Mouse (Mus musculus): ENCODE measurements at regions not wholly inside any gene's neighbourhood (a gene's known extent, or its start where the extent isn't known, plus 50 kb on each side); places are given as distances from the start of the nearest gene placed in this dataset.

DNA sequence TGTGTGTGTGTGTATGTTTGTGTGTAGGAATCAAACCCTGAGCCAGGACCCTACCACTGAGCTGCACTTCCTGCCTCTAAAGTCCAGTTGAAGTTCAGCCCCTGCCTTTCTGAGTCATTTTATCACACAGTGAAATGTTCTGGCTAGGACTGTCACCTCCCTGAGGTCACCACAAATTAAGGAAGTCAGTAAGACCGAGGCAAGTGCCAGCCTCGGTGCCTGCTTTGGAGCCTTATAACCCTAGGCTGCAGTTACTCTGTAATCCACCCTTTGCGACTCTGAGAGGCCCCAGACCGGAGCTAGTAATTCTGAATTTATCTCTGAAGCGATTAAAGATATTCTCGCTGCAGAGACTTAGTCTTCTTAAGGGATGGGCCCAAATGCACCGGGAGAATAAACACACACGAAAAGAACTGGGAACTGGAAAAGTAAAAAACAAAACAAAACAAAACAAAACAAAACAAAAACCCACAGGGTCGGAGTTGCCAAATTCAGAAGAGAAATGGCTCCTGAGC is 118.8 kb upstream of the Hes1 start:
- no peaks in the 10 kb centered on the region for H3K9me3 ChIP-seq (replicated peaks)
- WGBS = 6% methylated on average over 9 of the region's 9 CpGs
- H3K27ac ChIP-seq (replicated peaks) = peak overlapping the region; percentile 70; the same call in 1 of the 2 replicates
- H3K4me1 ChIP-seq = peaks cover 22% of the 10 kb centered on the region
- no peak; the same call in 1 of the 2 replicates for ATAC-seq (ENCODE audit: low FRiP score)
- H3K36me3 ChIP-seq = no peaks in the 10 kb centered on the region
- H3K4me2 ChIP-seq = peak overlapping the region; percentile 83
- peak overlapping the region; percentile 39 for H3K4me3 ChIP-seq (replicated peaks)
- peaks cover 6% of the 10 kb centered on the region; the same call in 1 of the 2 replicates for H3K27me3 ChIP-seq (replicated peaks)
- peak overlapping the region; percentile 48; the same call in 1 of the 2 replicates for H3K9ac ChIP-seq (replicated peaks)

GRCm38 (mm10) chr16:29945891-29946598 is 118.1 kb upstream of the Hes1 start:
- H3K27me3 ChIP-seq (replicated peaks) = peaks cover 6% of the 10 kb centered on the region; the same call in 1 of the 2 replicates
- peak overlapping the region; percentile 48; the same call in 1 of the 2 replicates for H3K9ac ChIP-seq (replicated peaks)
- peak overlapping the region; percentile 70; the same call in 1 of the 2 replicates for H3K27ac ChIP-seq (replicated peaks)
- no peaks in the 10 kb centered on the region for H3K9me3 ChIP-seq (replicated peaks)
- peak; percentile 69 for ATAC-seq (ENCODE audit: low FRiP score)
- H3K4me3 ChIP-seq (replicated peaks) = peak overlapping the region; percentile 39
- 2% methylated on average over 39 of the region's 39 CpGs for WGBS
- H3K4me2 ChIP-seq = peak overlapping the region; percentile 83
- peaks cover 28% of the 10 kb centered on the region for H3K4me1 ChIP-seq
- H3K36me3 ChIP-seq = no peaks in the 10 kb centered on the region

GRCm38 (mm10) chr16:29946966-29947365 is 117.2 kb upstream of the Hes1 start:
- Histone ChIP-seq H3K4me1 (peaks cover 30% of the 10 kb centered on the region), H3K9me3 (replicated peaks) (no peaks in the 10 kb centered on the region), H3K27ac (replicated peaks) (no peak overlapping the region), H3K4me2 (no peak overlapping the region), H3K9ac (replicated peaks) (no peak overlapping the region), H3K4me3 (replicated peaks) (no peak overlapping the region), H3K36me3 (no peaks in the 10 kb centered on the region), H3K27me3 (replicated peaks) (peaks cover 6% of the 10 kb centered on the region; the same call in 1 of the 2 replicates)
- ATAC-seq (ENCODE audit: low FRiP score) = no peak
- 84% methylated on average over 5 of the region's 5 CpGs for WGBS

DNA sequence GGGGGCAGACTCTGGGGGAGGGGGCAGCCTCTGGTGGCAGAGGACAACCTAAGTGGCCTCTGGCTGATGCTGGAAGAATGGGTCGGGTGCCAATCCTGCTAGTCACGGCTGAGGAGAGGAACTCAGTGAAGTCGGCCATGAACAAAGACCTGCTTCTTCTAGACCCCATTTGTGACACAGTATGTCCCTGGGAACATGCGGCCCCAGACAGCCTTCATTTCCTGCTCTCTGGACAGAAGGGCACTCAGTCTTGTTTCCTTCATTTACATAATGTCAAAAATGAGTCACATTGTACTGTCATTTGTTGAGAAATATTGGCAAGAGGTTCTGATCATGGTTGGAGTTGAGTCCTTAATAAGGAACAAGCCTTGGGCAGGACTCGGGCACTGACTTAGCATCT is 116.5 kb upstream of the Hes1 start:
- 79% methylated on average over 5 of the region's 5 CpGs for WGBS

DNA sequence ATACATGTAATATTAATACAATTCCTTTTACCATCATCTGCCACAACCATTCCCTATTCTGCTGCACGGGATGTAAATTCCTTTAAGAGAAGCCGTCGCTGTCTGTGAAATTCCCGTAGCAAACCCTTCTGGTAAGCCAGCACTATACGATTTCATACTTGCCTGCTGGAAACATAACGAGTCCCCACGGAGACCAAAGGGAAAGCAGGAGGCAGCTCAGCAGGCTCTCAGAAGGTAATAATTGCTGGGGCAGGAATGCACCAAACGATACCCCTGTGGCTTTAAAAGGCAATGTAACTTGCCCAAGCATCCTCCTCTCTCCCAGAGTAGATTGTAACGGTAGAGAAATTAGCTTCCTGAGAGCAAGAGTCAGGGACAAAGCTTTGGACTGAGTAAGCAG is 114.0 kb upstream of the Hes1 start:
- peaks cover 30% of the 10 kb centered on the region for H3K4me1 ChIP-seq
- 0 out of 2 replicates have a peak, but pooled peaks cover 3% of the 10 kb centered on the region for H3K27me3 ChIP-seq (replicated peaks)
- H3K4me2 ChIP-seq = peak overlapping the region; percentile 22
- H3K9me3 ChIP-seq (replicated peaks) = no peaks in the 10 kb centered on the region
- H3K27ac ChIP-seq (replicated peaks) = peak overlapping the region; percentile 48
- 0 out of 2 replicates have a peak overlapping the region, but pooled peaks have one; percentile 14 for H3K9ac ChIP-seq (replicated peaks)
- ATAC-seq (ENCODE audit: low FRiP score) = 0 out of 2 replicates have a peak, but pooled peaks have one; percentile 50
- H3K4me3 ChIP-seq (replicated peaks) = no peak overlapping the region
- 15% methylated on average over 9 of the region's 9 CpGs for WGBS
- no peaks in the 10 kb centered on the region for H3K36me3 ChIP-seq

More for the DNA sequence above, 116.5 kb upstream of the Hes1 start:
- Histone ChIP-seq H3K9me3 (replicated peaks) (no peaks in the 10 kb centered on the region), H3K4me2 (no peak overlapping the region), H3K9ac (replicated peaks) (no peak overlapping the region), H3K36me3 (no peaks in the 10 kb centered on the region), H3K27ac (replicated peaks) (no peak overlapping the region), H3K4me1 (peaks cover 30% of the 10 kb centered on the region), H3K4me3 (replicated peaks) (no peak overlapping the region), H3K27me3 (replicated peaks) (peaks cover 1% of the 10 kb centered on the region; the same call in 1 of the 2 replicates)
- ATAC-seq (ENCODE audit: low FRiP score) = no peak

DNA sequence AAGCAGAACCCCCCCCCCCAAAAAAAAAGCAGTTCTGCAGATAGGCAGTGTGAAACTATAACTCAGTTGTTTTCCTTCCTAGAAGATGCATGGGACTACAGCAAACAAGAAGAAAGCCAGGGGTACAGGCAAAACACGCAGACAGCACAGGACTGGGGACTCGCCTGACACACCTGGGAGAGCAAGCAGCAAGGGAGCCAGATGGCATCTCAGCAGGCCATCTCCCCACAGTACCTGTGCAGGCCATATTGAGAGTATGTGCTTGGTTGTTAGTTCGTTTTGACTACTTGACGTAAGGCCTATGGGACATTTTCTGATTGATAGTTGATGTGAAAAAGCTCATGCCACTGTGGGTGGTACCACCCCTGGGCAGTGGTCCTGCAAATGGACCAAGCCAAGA is 113.4 kb upstream of the Hes1 start:
- Histone ChIP-seq H3K9me3 (replicated peaks) (no peaks in the 10 kb centered on the region), H3K4me1 (peaks cover 24% of the 10 kb centered on the region), H3K27me3 (replicated peaks) (0 out of 2 replicates have a peak, but pooled peaks cover 3% of the 10 kb centered on the region), H3K9ac (replicated peaks) (no peak overlapping the region), H3K4me3 (replicated peaks) (no peak overlapping the region), H3K4me2 (no peak overlapping the region), H3K27ac (replicated peaks) (peak overlapping the region; percentile 48; the same call in 1 of the 2 replicates), H3K36me3 (no peaks in the 10 kb centered on the region)
- WGBS = 68% methylated on average over 4 of the region's 4 CpGs
- ATAC-seq (ENCODE audit: low FRiP score) = peak; percentile 42; the same call in 1 of the 2 replicates

GRCm38 (mm10) chr16:29954700-29955099 is 109.5 kb upstream of the Hes1 start:
- Histone ChIP-seq H3K9me3 (replicated peaks) (no peaks in the 10 kb centered on the region), H3K27me3 (replicated peaks) (0 out of 2 replicates have a peak, but pooled peaks cover 3% of the 10 kb centered on the region), H3K9ac (replicated peaks) (no peak overlapping the region), H3K4me1 (peaks cover 16% of the 10 kb centered on the region), H3K4me3 (replicated peaks) (no peak overlapping the region), H3K36me3 (no peaks in the 10 kb centered on the region), H3K27ac (replicated peaks) (no peak overlapping the region), H3K4me2 (no peak overlapping the region)
- ATAC-seq (ENCODE audit: low FRiP score) = no peak
- WGBS = 89% methylated on average over 10 of the region's 10 CpGs

GRCm38 (mm10) chr16:29956904-29957303 is 107.3 kb upstream of the Hes1 start:
- H3K9me3 ChIP-seq (replicated peaks) = no peaks in the 10 kb centered on the region
- no peaks in the 10 kb centered on the region for H3K36me3 ChIP-seq
- no peak overlapping the region for H3K9ac ChIP-seq (replicated peaks)
- H3K4me2 ChIP-seq = no peak overlapping the region
- no peak overlapping the region for H3K4me3 ChIP-seq (replicated peaks)
- no peak for ATAC-seq (ENCODE audit: low FRiP score)
- 53% methylated on average over 7 of the region's 7 CpGs for WGBS
- 0 out of 2 replicates have a peak, but pooled peaks cover 3% of the 10 kb centered on the region for H3K27me3 ChIP-seq (replicated peaks)
- H3K4me1 ChIP-seq = no peaks in the 10 kb centered on the region
- no peak overlapping the region for H3K27ac ChIP-seq (replicated peaks)

DNA sequence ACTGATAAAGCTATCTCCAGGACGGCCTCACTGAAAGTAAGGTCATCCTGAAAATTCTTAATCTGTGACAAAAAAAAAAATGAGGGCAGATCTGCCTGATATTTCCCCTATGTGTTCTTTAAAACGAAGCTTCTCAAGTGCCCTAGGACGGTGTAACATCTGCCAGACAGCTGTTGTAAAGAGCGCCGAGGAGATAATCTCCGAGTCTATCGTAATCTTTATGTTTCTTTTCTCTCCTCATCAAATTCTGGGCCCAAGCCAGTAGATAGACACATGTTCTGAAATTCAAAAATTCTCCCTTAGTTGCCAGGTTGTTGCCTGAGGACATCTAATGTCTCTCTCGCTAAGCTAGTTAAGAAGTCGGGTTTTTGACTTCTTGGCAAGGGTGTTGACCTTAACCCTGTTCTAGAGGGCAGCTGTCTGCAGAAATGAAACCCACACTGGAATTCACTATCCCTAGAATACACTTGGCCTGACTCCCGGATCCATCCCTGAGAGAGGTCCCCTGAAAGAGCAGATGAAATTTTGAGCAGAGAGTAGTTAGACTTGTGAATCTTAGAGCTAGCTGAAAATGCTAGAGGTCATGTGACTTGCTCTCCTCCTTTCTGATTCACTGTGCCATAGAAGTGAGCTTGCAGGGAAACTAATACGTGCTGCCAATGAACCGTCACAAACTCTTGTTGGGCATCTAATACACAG is 104.1 kb upstream of the Hes1 start:
- 83% methylated on average over 12 of the region's 12 CpGs for WGBS
- Histone ChIP-seq H3K27me3 (replicated peaks) (no peaks in the 10 kb centered on the region), H3K4me2 (no peak overlapping the region), H3K9ac (replicated peaks) (no peak overlapping the region), H3K4me1 (no peaks in the 10 kb centered on the region), H3K9me3 (replicated peaks) (no peaks in the 10 kb centered on the region), H3K4me3 (replicated peaks) (no peak overlapping the region), H3K36me3 (no peaks in the 10 kb centered on the region), H3K27ac (replicated peaks) (no peak overlapping the region)
- ATAC-seq (ENCODE audit: low FRiP score) = no peak

DNA sequence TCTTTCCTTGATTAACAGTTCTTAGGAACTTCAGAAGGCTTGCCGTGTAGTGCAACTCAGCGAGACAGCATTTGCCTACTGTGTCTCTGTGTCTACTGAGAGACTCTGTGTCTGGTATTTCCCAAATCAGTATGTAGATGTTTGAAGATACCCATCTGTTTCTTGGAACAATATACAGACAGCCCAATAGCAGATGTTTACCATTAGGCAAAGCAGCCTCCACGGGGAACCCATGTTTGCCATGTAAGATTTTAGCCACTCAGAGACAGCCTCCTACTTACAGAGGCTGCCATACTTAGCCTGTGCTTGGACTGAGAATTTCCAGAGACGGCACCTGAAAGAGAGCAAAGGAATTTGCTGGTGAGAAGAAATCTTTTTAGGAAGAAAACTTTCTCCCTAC is 100.9 kb upstream of the Hes1 start:
- no peak for ATAC-seq (ENCODE audit: low FRiP score)
- no peak overlapping the region for H3K4me2 ChIP-seq
- H3K4me1 ChIP-seq = no peaks in the 10 kb centered on the region
- WGBS = 76% methylated on average over 4 of the region's 4 CpGs
- no peaks in the 10 kb centered on the region for H3K9me3 ChIP-seq (replicated peaks)
- no peaks in the 10 kb centered on the region for H3K36me3 ChIP-seq
- no peaks in the 10 kb centered on the region for H3K27me3 ChIP-seq (replicated peaks)
- H3K9ac ChIP-seq (replicated peaks) = no peak overlapping the region
- no peak overlapping the region for H3K4me3 ChIP-seq (replicated peaks)
- H3K27ac ChIP-seq (replicated peaks) = no peak overlapping the region

DNA sequence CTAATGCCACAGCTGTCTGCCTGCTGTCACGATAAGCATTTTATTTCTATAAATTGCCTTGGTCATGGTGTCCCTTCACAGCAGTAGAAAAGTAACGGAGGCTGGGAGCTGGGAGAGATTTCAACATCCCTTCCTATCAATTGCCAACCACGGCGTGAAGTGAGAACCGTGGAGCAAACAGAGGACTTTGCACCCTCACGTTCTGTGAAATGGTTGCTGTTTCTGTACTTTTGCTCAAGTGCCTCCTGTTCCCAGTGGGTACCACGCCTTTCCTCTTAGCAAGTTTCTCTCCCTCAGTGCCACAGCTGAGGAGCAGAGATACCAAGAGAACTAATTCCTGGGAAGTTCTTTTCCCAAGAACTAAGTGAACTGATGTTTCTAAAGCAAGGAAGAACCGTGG is 99.6 kb upstream of the Hes1 start:
- Histone ChIP-seq H3K27me3 (replicated peaks) (no peaks in the 10 kb centered on the region), H3K27ac (replicated peaks) (no peak overlapping the region)
- WGBS = 91% methylated on average over 8 of the region's 8 CpGs

More for the DNA sequence above, 99.6 kb upstream of the Hes1 start:
- no peaks in the 10 kb centered on the region for H3K9me3 ChIP-seq (replicated peaks)
- ATAC-seq (ENCODE audit: low FRiP score) = no peak
- H3K4me2 ChIP-seq = no peak overlapping the region
- no peak overlapping the region for H3K4me3 ChIP-seq (replicated peaks)
- H3K36me3 ChIP-seq = no peaks in the 10 kb centered on the region
- no peaks in the 10 kb centered on the region for H3K4me1 ChIP-seq
- no peak overlapping the region for H3K9ac ChIP-seq (replicated peaks)

Data from neural tube, embryonic 15.5 days (tissue).